Mouse (Mus musculus) bone marrow, adult 2 months (tissue): ENCODE data around the gene Purb.
"Not testable (repeated sequence)": the region's sequence is repeated elsewhere in the genome, so short reads cannot be mapped to it uniquely, and the experiment has no call there.

Experiments used
- CTCF ChIP-seq: fragments of 200-500 bp; IDR thresholded peaks from 2 replicates; pipeline ENCODE4 v1.5.1; 2011; ENCODE audit warnings: low read length, control low read depth; ENCODE audit not compliant: control insufficient read depth, insufficient read depth
- POLR2A ChIP-seq: fragments of 200-500 bp; IDR thresholded peaks from 2 replicates; pipeline ENCODE4 v1.6.1; 2011; ENCODE audit warnings: low read depth, mild to moderate bottlenecking, control low read depth, low read length, borderline replicate concordance; ENCODE audit not compliant: control insufficient read depth

DNA sequence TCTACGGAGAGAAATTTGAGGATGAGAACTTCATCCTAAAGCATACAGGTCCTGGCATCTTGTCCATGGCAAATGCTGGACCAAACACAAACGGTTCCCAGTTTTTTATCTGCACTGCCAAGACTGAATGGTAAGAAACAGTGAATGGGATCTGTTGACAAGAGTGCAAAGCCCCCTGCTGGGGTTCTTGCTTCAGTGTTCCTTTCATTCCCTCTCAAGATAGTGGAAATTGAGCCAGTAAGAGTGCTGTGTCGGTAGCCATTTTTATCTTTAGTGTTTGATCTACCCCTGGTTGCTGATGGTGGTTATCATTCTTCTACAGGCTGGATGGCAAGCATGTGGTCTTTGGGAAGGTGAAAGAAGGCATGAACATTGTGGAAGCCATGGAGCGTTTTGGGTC, 56.6 kb downstream of the Purb start:
- TF ChIP-seq CTCF, POLR2A: not testable (repeated sequence)
